Mouse (Mus musculus) hematopoietic multipotent progenitor cell, adult 10-12 weeks (in vitro differentiated cells): ENCODE measurements around the gene Snrnp40. TPM values are rescaled to one million over a fixed set of nuclear protein-coding genes. Genes with fewer than 3 reads are reported as not detected.

Experiments used
- polyA plus RNA-seq: library from polyadenylated mRNA; stranded (reverse); fragments of >175 nt; gene quantifications from 2 replicates; pipeline ENCODE4 v1.2.3, GENCODE M21; 2012; ENCODE audit warnings: low replicate concordance

Snrnp40 gene
- 36.1 and 41.0 TPM in 2 replicates for polyA plus RNA-seq

DNA sequence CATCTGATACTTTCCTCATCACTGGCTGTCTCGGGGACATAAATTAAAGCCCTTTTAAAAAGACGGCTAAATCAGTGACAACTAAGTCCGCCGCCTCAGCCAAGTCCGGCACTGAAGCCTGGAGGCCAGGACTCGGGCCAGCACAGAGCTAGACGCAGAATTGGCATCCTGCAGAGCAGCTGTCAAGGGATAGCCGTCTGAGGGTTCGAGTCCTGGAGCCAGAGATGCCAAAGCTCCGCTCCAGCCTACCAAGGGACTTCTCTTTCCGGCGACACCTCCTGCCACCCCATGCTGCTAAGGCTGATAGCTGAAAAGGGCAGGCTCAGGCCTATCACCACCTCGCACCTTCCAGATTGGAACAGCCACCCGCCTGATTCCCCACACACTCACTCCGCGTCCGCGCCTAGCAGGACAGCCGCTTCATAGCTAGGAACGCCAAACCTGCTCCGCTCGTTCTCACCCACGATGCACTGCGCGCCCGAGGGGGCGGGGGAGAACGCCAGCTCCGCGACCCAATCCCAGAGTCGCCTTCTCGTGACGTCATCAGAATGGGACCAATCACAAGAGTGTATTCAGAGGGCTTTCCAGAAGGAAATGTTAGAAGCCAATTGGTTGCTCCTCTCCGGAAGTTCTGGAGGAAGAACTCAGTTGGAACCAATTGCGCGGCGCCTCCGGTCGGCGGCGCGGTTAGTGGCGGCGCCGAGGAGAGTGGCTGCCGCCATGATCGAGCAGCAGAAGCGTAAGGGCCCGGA lies at the start of gene Snrnp40, which contains the start of gene Zcchc17:
TSS of gene Snrnp40 (plus strand) at position 647 of the 752 bp plus-strand sequence.
TSS of gene Zcchc17 (minus strand) at position 458 of the 752 bp plus-strand sequence.

Other genes with a start within 250 kb of the Snrnp40 start
- not detected in 2 replicates for gene Hcrtr1, start 220.8 kb upstream of the Snrnp40 start, polyA plus RNA-seq
- 3.4 and 48.0 TPM in 2 replicates for gene Tinagl1, start 185.0 kb upstream of the Snrnp40 start, polyA plus RNA-seq
- not detected in 2 replicates for gene Gm853, start 137.7 kb upstream of the Snrnp40 start, polyA plus RNA-seq
- 0.20 and 0.29 TPM in 2 replicates for gene Serinc2, start 80.9 kb upstream of the Snrnp40 start, polyA plus RNA-seq
- gene Fabp3, start 51.5 kb upstream of the Snrnp40 start, polyA plus RNA-seq: not detected in 2 replicates
- 0.65 TPM in 1 of 2 replicates, not detected in the other for gene Gm10570, start 51.5 kb upstream of the Snrnp40 start, polyA plus RNA-seq
- 12.3 and 23.2 TPM in 2 replicates for gene Zcchc17, start 189 bp upstream of the Snrnp40 start, polyA plus RNA-seq
- not detected in 2 replicates for gene Nkain1, start 214.0 kb downstream of the Snrnp40 start, polyA plus RNA-seq